Mouse (Mus musculus): ENCODE data around the gene Supt16. TPM values are rescaled to one million over a fixed set of nuclear protein-coding genes. Genes with fewer than 3 reads are reported as not detected.

Supt16 gene
- polyA plus RNA-seq (2015; fragmentation: Nextera tagmentation; extraction: Ambion mirVana): 51.8 and 55.8 TPM in 2 replicates

DNA sequence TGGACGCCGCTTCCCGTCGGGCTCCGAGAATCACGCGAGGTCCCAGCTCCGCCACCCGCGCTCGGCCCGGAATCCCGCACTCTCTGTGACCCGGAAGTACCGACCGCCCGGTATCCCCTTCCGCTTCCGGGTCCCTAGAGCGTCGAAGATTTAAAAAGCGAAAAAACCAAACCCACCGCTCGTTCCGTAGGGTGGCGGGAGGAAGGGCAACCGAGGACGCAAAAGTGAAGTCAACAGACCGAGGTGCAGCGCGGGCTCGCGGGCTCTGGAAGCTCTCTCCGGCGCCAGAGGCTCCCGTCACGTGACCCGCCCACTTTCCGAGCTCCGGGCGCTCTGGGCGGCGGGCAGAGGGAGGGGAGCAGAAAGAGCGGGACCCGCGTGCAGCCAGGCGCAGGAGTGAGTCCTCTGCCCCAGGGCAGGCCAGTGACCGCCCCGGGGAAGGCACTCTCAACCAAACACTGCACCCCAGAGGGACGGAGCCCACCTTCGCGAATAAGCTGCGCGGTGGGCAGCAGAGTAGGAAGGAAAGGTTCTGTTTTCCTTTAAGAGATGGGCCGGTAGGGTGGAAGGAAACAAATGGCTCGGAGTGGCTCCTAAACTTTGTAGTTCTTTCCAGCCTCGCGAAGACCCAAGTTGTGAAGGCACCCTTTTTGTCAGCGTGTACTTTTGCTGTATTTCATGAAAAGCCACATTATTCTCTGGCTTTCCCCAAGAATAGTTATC, at the start of gene Supt16:
Supt16 (minus strand) TSS at position 261 of the 723 bp plus-strand sequence.
- Histone ChIP-seq H3K9ac (ENCODE audit: low read length) (peak within 1 kb of the TSS; percentile 99), H3K9me3 (ENCODE audit: control insufficient read depth, low read length) (no peaks in the 10 kb centered on the region), H3K4me2 (ENCODE audit: low read depth, low read length) (peak within 1 kb of the TSS; percentile 88), H3K27ac (ENCODE audit: low read length) (peak within 1 kb of the TSS; percentile 99), H3K4me1 (replicated peaks; ENCODE audit: control insufficient read depth, insufficient read depth, low read length) (peaks cover 16% of the 10 kb centered on the region), H3K27me3 (ENCODE audit: control insufficient read depth, insufficient read depth, low read depth, low read length) (no peaks in the 10 kb centered on the region), H3K4me3 (ENCODE audit: low read length) (peak within 1 kb of the TSS; percentile 96), H3K36me3 (ENCODE audit: control insufficient read depth, insufficient read depth, low read length) (peaks cover 13% of the 10 kb centered on the region)
- ATAC-seq (ENCODE audit: low read depth): peak; percentile 96
- under 1% methylated on average over 54 of the region's 59 CpGs for WGBS

DNA sequence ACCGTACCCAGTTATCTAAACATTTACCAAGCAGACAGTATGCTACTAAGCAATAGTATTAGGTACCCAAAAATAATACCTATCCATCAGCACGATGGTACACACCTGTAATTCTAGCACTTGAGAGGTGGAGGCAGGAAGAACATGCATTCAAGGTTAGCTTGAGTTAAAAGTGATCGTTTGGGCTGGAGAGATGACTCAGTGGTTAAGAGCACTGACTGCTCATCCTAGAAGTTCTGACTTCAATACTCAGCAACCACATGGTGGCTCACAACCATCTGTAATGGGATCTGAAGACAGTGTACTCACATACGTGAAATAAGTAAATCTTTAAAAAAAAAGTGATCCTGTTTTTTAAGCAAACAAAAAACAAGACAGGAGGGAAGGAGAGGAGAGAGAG, 48.9 kb upstream of the Supt16 start:
- no peak for ATAC-seq (ENCODE audit: low read depth)
- no peaks in the 10 kb centered on the region for H3K27me3 ChIP-seq (ENCODE audit: control insufficient read depth, insufficient read depth, low read depth, low read length)
- peaks cover 15% of the 10 kb centered on the region for H3K4me1 ChIP-seq (replicated peaks; ENCODE audit: control insufficient read depth, insufficient read depth, low read length)
- no peak overlapping the region for H3K4me2 ChIP-seq (ENCODE audit: low read depth, low read length)
- H3K9me3 ChIP-seq (ENCODE audit: control insufficient read depth, low read length): no peaks in the 10 kb centered on the region
- no peak overlapping the region for H3K4me3 ChIP-seq (ENCODE audit: low read length)
- H3K27ac ChIP-seq (ENCODE audit: low read length): no peak overlapping the region
- no peaks in the 10 kb centered on the region for H3K36me3 ChIP-seq (ENCODE audit: control insufficient read depth, insufficient read depth, low read length)
- no peak overlapping the region for H3K9ac ChIP-seq (ENCODE audit: low read length)
- 73% methylated on average over 4 of the region's 4 CpGs for WGBS

DNA sequence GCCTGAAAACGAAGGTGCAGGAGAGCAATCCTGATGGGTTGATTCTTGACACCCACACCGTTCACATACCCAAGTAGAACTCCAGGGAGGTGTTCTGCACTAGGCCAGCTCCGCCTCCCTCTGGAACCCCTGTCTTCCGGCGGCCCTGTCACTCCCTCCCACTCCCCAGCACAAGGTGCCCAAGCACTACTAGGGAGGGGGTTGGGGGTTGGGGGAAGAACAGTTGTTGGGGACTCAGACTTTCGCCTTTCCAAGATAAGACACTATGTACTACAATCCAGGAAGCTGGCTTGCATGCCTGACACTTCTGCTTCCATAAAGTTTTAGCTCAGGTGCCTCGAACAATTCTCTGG, 47.5 kb upstream of the Supt16 start:
- 10% methylated on average over 7 of the region's 7 CpGs for WGBS
- peak; percentile 79 for ATAC-seq (ENCODE audit: low read depth)
- H3K4me3 ChIP-seq (ENCODE audit: low read length): peak overlapping the region; percentile 86
- peak overlapping the region; percentile 83 for H3K9ac ChIP-seq (ENCODE audit: low read length)
- no peaks in the 10 kb centered on the region for H3K36me3 ChIP-seq (ENCODE audit: control insufficient read depth, insufficient read depth, low read length)
- peak overlapping the region; percentile 86 for H3K4me2 ChIP-seq (ENCODE audit: low read depth, low read length)
- H3K9me3 ChIP-seq (ENCODE audit: control insufficient read depth, low read length): no peaks in the 10 kb centered on the region
- peaks cover 15% of the 10 kb centered on the region for H3K4me1 ChIP-seq (replicated peaks; ENCODE audit: control insufficient read depth, insufficient read depth, low read length)
- H3K27ac ChIP-seq (ENCODE audit: low read length): peak overlapping the region; percentile 83
- H3K27me3 ChIP-seq (ENCODE audit: control insufficient read depth, insufficient read depth, low read depth, low read length): no peaks in the 10 kb centered on the region

DNA sequence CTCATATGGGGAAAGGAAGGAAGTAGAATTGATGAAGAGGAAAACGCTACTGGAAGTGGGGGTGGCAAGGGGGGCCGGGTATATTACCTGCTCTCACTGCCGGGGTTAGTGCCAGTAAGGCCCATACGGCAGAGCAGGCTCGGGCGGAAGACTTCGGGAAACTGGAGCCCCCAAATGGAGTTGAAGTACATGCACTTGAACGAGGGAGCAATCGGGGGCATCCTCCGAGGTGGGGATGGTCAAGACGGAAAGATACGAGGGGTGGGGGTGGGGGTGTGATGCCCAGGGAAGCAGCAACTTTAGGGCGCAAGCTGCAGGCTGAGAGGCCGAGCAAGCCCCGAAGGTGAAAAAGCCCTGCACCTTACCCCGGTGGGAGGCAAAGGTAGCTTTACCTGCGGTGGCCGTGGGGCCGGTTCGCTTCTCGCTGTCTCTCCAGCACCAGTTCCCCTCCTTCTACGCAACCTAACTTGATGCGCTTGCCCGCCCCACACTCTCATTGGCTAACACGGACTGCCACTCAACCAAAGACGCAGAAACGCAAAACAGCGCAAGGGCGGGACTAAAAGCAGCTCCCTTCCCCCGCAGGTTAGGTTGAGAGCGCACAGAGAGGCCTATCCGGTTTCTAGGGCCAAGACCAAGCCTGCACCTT, 46.9 kb upstream of the Supt16 start:
- Histone ChIP-seq H3K4me3 (ENCODE audit: low read length) (peak overlapping the region; percentile 86), H3K4me2 (ENCODE audit: low read depth, low read length) (peak overlapping the region; percentile 86), H3K36me3 (ENCODE audit: control insufficient read depth, insufficient read depth, low read length) (no peaks in the 10 kb centered on the region), H3K27me3 (ENCODE audit: control insufficient read depth, insufficient read depth, low read depth, low read length) (no peaks in the 10 kb centered on the region), H3K9ac (ENCODE audit: low read length) (peak overlapping the region; percentile 87), H3K27ac (ENCODE audit: low read length) (peak overlapping the region; percentile 83), H3K4me1 (replicated peaks; ENCODE audit: control insufficient read depth, insufficient read depth, low read length) (peaks cover 15% of the 10 kb centered on the region), H3K9me3 (ENCODE audit: control insufficient read depth, low read length) (no peaks in the 10 kb centered on the region)
- WGBS: under 1% methylated on average over 32 of the region's 32 CpGs
- ATAC-seq (ENCODE audit: low read depth): peak; percentile 99

DNA sequence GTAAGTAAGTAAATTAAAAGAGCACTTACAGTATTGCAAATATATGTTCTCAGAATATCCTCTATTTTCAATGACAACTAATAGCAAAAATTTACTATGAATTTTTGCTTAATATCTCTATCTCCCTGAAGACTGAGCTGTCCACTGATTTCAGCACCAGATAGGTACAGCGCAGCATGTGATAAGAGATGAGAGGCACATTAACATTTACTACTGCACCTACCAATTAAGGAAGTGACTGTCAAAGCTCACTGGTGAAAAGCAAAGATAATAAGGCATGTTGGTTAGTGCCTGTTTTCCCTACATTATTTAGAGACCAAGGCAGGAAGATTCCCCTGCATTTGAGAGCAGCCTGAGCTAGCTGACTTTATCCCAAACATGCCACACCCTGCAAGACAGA, 39.0 kb upstream of the Supt16 start:
- Histone ChIP-seq H3K4me1 (replicated peaks; ENCODE audit: control insufficient read depth, insufficient read depth, low read length) (no peaks in the 10 kb centered on the region), H3K27me3 (ENCODE audit: control insufficient read depth, insufficient read depth, low read depth, low read length) (no peaks in the 10 kb centered on the region), H3K9me3 (ENCODE audit: control insufficient read depth, low read length) (no peaks in the 10 kb centered on the region), H3K27ac (ENCODE audit: low read length) (no peak overlapping the region), H3K9ac (ENCODE audit: low read length) (no peak overlapping the region), H3K4me3 (ENCODE audit: low read length) (no peak overlapping the region), H3K36me3 (ENCODE audit: control insufficient read depth, insufficient read depth, low read length) (peaks cover 37% of the 10 kb centered on the region), H3K4me2 (ENCODE audit: low read depth, low read length) (no peak overlapping the region)
- no peak for ATAC-seq (ENCODE audit: low read depth)
- WGBS: 96% methylated on average over 1 of the region's 1 CpGs

DNA sequence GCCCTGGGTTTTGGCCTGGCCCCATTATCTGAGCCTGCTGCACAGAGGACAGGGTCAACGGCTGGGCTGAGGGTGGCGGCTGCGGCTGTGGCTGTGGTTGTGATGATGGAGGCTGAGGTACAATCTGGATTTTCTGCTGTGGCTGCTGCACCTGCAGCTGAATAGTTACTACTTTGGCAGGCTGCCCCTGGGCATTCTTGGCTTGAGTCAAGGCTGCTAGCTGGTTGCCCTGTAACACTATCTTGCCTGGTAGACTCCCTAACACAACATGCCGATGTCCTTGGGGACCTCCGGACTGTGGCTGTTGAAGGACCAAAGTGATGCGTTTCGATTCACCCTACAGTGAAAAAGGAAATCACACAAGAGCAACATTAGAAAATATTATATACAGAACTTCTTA, 37.9 kb upstream of the Supt16 start:
- Histone ChIP-seq H3K36me3 (ENCODE audit: control insufficient read depth, insufficient read depth, low read length) (peaks cover 44% of the 10 kb centered on the region), H3K9ac (ENCODE audit: low read length) (no peak overlapping the region), H3K27me3 (ENCODE audit: control insufficient read depth, insufficient read depth, low read depth, low read length) (no peaks in the 10 kb centered on the region), H3K4me3 (ENCODE audit: low read length) (no peak overlapping the region), H3K27ac (ENCODE audit: low read length) (no peak overlapping the region), H3K4me1 (replicated peaks; ENCODE audit: control insufficient read depth, insufficient read depth, low read length) (no peaks in the 10 kb centered on the region), H3K4me2 (ENCODE audit: low read depth, low read length) (no peak overlapping the region), H3K9me3 (ENCODE audit: control insufficient read depth, low read length) (no peaks in the 10 kb centered on the region)
- WGBS: 91% methylated on average over 7 of the region's 7 CpGs
- no peak for ATAC-seq (ENCODE audit: low read depth)

DNA sequence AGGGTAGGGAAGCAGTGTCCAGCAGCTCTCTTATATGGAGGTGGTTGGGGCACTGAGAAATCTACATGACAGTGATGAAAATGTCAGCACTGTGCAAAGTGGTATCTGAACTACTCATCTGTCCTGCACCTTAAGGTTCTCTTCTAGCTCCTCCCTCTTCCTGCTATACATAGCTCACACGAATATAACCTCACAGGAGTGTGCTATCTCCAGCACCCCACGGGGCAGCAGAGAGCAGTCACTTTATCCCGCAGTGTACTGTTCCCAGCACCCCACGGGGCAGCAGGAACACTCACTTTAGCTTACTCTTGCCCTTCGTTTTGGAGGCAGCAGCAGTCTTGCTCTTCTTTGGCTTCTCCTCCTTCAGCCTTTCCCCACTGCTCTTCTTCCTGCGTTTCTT, 35.0 kb upstream of the Supt16 start:
- Histone ChIP-seq H3K4me3 (ENCODE audit: low read length) (no peak overlapping the region), H3K9ac (ENCODE audit: low read length) (no peak overlapping the region), H3K27me3 (ENCODE audit: control insufficient read depth, insufficient read depth, low read depth, low read length) (no peaks in the 10 kb centered on the region), H3K4me2 (ENCODE audit: low read depth, low read length) (no peak overlapping the region), H3K4me1 (replicated peaks; ENCODE audit: control insufficient read depth, insufficient read depth, low read length) (no peaks in the 10 kb centered on the region), H3K9me3 (ENCODE audit: control insufficient read depth, low read length) (no peaks in the 10 kb centered on the region), H3K27ac (ENCODE audit: low read length) (no peak overlapping the region), H3K36me3 (ENCODE audit: control insufficient read depth, insufficient read depth, low read length) (peaks cover 58% of the 10 kb centered on the region)
- WGBS: 85% methylated on average over 6 of the region's 6 CpGs
- no peak for ATAC-seq (ENCODE audit: low read depth)

DNA sequence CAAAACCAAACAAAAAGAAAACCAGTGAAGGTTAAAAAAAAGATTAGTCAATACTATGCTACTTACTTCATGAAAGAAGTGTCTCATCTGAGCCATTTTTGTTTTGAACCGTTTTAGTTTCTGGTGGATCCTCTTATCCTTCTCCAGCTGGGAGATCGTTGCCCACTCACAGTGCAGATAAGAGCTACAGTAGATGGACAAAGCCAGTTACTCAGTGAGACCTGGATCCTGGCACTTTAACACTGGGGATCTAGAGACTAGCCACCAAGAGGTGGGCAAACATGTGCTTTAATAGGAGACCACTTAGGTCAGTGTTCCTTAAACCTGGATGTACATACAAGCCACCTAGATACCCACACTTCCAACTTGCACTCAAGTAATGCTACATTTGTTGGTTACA, 28.8 kb upstream of the Supt16 start:
- H3K9me3 ChIP-seq (ENCODE audit: control insufficient read depth, low read length): no peaks in the 10 kb centered on the region
- H3K4me2 ChIP-seq (ENCODE audit: low read depth, low read length): no peak overlapping the region
- H3K27me3 ChIP-seq (ENCODE audit: control insufficient read depth, insufficient read depth, low read depth, low read length): no peaks in the 10 kb centered on the region
- H3K27ac ChIP-seq (ENCODE audit: low read length): no peak overlapping the region
- 91% methylated on average over 2 of the region's 2 CpGs for WGBS
- no peaks in the 10 kb centered on the region for H3K4me1 ChIP-seq (replicated peaks; ENCODE audit: control insufficient read depth, insufficient read depth, low read length)
- H3K4me3 ChIP-seq (ENCODE audit: low read length): no peak overlapping the region
- ATAC-seq (ENCODE audit: low read depth): no peak
- no peak overlapping the region for H3K9ac ChIP-seq (ENCODE audit: low read length)
- peaks cover 51% of the 10 kb centered on the region for H3K36me3 ChIP-seq (ENCODE audit: control insufficient read depth, insufficient read depth, low read length)

DNA sequence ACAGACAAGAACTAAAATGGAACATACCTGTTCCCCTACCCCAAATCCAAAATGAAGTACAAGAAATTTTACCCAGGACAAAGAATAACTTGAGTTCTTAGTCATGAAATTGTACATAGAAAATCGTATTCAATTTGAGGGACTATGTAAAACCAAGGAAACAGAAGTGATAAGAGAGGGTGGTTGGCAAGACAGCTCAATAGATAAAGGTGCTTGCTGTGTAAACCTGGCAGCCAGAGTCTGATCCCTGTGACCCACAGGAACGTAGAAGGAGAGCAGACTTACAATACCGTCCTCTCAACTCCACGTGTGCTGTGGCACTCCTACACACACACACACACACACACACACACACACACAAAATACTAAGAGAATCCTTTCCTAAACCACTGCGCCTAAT, 20.0 kb upstream of the Supt16 start:
- no peak overlapping the region for H3K27ac ChIP-seq (ENCODE audit: low read length)
- no peaks in the 10 kb centered on the region for H3K4me1 ChIP-seq (replicated peaks; ENCODE audit: control insufficient read depth, insufficient read depth, low read length)
- no peak overlapping the region for H3K4me3 ChIP-seq (ENCODE audit: low read length)
- H3K9ac ChIP-seq (ENCODE audit: low read length): no peak overlapping the region
- no peak for ATAC-seq (ENCODE audit: low read depth)
- WGBS: 85% methylated on average over 5 of the region's 5 CpGs
- no peaks in the 10 kb centered on the region for H3K9me3 ChIP-seq (ENCODE audit: control insufficient read depth, low read length)
- no peak overlapping the region for H3K4me2 ChIP-seq (ENCODE audit: low read depth, low read length)
- peaks cover 70% of the 10 kb centered on the region for H3K36me3 ChIP-seq (ENCODE audit: control insufficient read depth, insufficient read depth, low read length)
- no peaks in the 10 kb centered on the region for H3K27me3 ChIP-seq (ENCODE audit: control insufficient read depth, insufficient read depth, low read depth, low read length)
